Mouse (Mus musculus) thymus, postnatal 4 days (tissue): ENCODE results near the gene Pygl.
A peak's percentile ranks its signal among the peaks of the same experiment; 100 is the strongest.
"Not testable (repeated sequence)": the region's sequence is repeated elsewhere in the genome, so short reads cannot be mapped to it uniquely, and the experiment has no call there.

Experiments used
- DNase-seq: peaks from one replicate; pipeline ENCODE4 v3.0.0; 2021

Pygl gene

DNA sequence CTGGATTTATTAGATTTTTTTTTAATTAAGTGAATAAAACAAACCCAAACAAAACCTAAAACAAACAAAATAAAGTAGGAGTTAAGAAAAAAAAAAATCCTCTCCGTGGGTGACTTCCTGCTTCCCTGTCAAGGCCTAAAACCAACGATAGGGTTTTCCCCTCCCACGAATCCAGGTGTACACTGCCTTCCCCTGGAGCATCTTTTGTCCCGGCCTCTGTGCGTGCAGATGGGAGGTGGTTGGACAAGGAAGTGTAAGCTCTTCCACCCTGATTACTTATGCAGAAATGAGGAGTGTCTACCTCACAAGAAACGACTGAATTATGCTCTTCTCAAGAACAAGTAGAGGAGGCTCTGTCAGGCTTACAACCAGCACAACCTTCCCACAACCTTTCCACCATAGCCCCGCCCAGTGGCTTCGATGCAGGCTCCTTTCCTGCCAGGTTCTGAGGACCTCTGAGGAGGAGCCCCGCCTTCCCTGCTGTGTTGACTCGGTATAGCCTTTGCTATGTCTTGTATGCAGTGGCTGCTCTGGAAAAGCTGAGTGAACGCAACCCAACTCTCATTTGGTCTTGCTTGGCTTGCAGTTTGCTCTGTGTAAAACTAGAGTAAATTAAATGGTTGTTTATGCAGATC lies 82.5 kb downstream of the Pygl start:
- DNase-seq, result peak; percentile 73

DNA sequence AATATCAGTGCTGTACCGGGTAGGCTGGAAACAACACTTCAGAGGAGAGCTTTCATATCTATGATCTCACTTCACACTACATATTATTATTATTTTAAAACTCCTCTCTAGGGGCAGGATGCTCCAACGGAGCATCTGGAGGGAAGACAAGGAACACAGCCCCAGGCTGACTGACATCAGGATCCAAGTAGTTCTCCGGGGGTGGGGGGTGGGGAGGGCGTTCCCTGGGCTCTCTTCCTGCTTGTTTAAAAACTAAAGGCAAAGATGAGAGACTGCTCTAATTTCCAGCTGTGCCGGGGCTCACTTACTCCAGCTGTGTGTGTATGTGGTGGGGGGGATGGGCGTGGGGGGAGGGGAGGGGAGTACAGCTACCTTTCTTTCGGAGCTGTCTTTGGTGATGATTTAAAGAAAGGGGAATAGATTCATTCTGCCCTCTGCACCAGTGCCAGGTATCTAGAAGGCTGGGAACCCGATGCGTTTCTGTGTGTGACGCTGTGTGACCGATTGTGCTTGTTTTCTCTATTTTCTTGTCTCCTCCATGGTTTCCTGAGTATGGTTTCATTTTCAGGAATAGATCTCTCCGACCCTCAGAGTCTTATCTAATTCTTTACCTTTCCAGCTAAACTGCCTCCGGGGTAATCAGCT lies 83.2 kb downstream of the Pygl start:
- DNase-seq, result peak; percentile 41

GRCm38 (mm10) chr12:70145586-70145985 lies 85.7 kb downstream of the Pygl start:
- no peak for DNase-seq

DNA sequence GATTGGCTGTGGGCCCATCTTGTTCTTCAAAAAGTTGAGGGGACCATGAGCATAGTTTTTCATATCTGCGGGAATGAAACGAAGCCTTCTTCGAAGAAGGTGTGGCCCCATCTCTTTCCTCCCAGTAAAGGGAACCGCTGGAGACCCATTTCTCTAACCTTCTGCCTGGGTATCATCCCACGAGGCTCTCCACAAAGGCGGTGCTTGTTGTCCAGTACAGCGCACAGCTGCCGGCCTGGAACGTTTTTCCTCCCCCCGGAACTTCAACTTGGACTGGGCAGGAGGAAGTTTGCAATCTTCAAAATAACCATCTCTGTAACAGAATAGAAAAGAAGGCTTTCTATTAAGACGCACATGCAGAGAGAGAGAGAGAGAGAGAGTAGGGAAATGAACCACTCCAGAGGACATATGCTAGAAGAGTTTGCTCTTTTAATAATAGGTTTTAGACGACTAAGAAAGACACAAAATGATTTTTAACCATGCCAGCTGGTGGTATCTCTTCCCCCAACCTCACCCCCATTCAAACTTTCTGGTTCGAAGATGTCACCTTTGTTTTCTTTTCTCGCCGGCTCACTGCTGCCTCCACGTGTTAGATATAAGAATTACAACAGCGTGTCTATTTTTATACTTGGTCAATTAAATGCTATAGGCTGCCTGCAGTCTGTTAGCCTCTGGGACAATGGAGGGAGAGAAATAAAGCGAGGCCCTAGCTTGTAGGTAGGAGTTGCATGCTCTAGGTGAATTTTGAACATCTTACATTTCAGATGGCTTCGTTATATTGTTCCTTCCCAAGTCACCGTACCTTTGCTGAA lies 86.4 kb downstream of the Pygl start:
- peak; percentile 74 for DNase-seq

GRCm38 (mm10) chr12:70144106-70144587 lies 87.1 kb downstream of the Pygl start:
- DNase-seq, result not testable (repeated sequence)

DNA sequence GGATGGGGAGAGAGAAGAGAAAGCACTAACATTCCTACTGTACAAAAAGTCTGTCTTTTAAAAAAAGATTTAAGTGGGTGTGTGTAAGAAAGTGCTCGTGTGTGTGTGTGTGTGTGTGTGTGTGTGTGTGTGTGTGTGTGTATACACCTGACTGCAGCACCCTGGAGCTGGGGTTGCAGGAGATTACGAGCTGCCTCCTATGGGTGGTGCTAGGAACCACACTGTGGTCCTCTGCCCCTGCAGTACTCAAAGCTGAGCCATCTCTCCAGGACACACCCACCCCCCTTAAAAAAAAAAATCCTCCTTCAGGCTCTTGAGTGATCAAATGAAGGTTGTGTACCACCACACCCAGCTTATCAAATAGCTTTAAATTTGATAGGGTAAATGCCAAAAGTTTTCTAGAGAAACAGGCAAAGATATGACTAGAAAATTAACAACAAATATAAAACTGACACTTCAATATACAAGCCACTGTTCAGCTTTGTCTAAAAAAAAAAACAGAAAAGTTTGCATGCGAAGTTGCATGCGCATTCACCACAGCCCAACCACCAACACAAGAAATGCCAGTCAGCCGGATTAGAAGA lies 90.2 kb downstream of the Pygl start:
- peak; percentile 26 for DNase-seq
